Mouse (Mus musculus) ES-Bruce4 (cell line): ENCODE measurements around the gene Il1rl2.

Experiments used
- EP300 ChIP-seq: IDR thresholded peaks from 2 replicates; pipeline ENCODE4 v1.6.1; 2011; ENCODE audit warnings: low read depth, low read length; ENCODE audit not compliant: insufficient read depth
- POLR2A ChIP-seq: IDR thresholded peaks from one replicate; pipeline ENCODE4 v1.8.1; 2011; ENCODE audit warnings: low read length; ENCODE audit not compliant: insufficient read depth

DNA sequence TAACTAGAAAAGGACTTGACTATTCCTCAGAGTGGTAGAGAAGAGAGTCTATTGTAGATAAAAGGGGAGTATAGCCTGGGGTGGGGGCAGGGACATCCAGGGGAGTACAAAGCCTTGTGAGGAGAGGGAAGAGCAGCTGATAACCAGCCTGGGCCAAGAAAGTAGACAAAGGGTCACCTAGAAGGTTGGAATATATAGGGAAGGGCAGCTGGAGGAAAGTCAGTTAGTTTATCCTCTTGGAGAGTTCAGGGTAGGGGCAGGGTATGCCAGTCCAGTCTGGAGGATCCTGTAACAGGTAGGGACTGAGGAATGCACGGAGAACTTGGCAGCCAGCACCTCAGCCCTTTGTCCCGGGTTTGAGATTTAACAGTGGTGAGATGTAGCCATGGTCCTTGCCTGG lies 33.9 kb downstream of the Il1rl2 start:
- TF ChIP-seq POLR2A = no peak
- no peak for TF ChIP-seq EP300
